Mouse (Mus musculus) hindbrain, embryonic 11.5 days (tissue): ENCODE measurements around the gene Gm49380. TPM values are rescaled to one million over a fixed set of nuclear protein-coding genes. Genes with fewer than 3 reads are reported as not detected.
A peak's percentile ranks its signal among the peaks of the same experiment; 100 is the strongest.

Experiments used
- ATAC-seq: fragments of 200-750 bp; cut with Nextera tagmentation; 2 replicates; pipeline ENCODE4 v1.8.0; 2017; ENCODE audit warnings: mild to moderate bottlenecking, moderate TSS enrichment, moderate library complexity; ENCODE audit not compliant: low FRiP score
- DNase-seq: peaks from one replicate; pipeline ENCODE4 v3.0.0-alpha.2; 2015; ENCODE audit warnings: low spot score
- H3K27ac ChIP-seq: fragments of 300-500 bp; sonication (generic); 2 replicates; pipeline ENCODE4 v1.5.1; 2014; ENCODE audit warnings: mild to moderate bottlenecking, low read depth, low read length
- H3K27me3 ChIP-seq: fragments of 300-500 bp; sonication (generic); 2 replicates; pipeline ENCODE4 v1.6.1; 2014; ENCODE audit warnings: mild to moderate bottlenecking, low read length, moderate library complexity, mixed read lengths; ENCODE audit not compliant: control insufficient read depth, insufficient read depth
- H3K36me3 ChIP-seq: fragments of 300-500 bp; sonication (generic); 2 replicates; pipeline ENCODE4 v1.6.1; 2014; ENCODE audit warnings: mild to moderate bottlenecking, low read length, moderate library complexity, mixed read lengths; ENCODE audit not compliant: control insufficient read depth, insufficient read depth
- H3K4me1 ChIP-seq: fragments of 300-500 bp; sonication (generic); replicated peaks from 2 replicates; pipeline ENCODE4 v1.6.1; 2014; ENCODE audit warnings: low read length, mixed read lengths; ENCODE audit not compliant: control insufficient read depth, insufficient read depth
- H3K4me2 ChIP-seq: fragments of 300-500 bp; sonication (generic); replicated peaks from 2 replicates; pipeline ENCODE4 v1.6.1; 2014; ENCODE audit warnings: mild to moderate bottlenecking, low read depth, low read length
- H3K4me3 ChIP-seq: fragments of 300-500 bp; sonication (generic); 2 replicates; pipeline ENCODE4 v1.5.1; 2014; ENCODE audit warnings: low read depth, low read length
- H3K9ac ChIP-seq: fragments of 300-500 bp; sonication (generic); 2 replicates; pipeline ENCODE4 v1.6.1; 2014; ENCODE audit warnings: low read depth, low read length
- H3K9me3 ChIP-seq: fragments of 300-500 bp; sonication (generic); 2 replicates; pipeline ENCODE4 v1.6.1; 2016; ENCODE audit warnings: low read length; ENCODE audit not compliant: control insufficient read depth
- WGBS: fragments of 180-500 bp; shearing (Covaris S2); extraction: QIAGEN DNeasy Blood & Tissue Kit; methylation state at CpG from one replicate; pipeline ENCODE4 v1.1.7; 2014; 5-methylcytosine and 5-hydroxymethylcytosine counted together
- polyA plus RNA-seq: library from polyadenylated mRNA; unstranded; fragments of >200 nt; fragmentation: Nextera tagmentation; extraction: Ambion mirVana; gene quantifications from 2 replicates; pipeline ENCODE4 v1.2.1, GENCODE M21; 2014

Gene Gm49380
- polyA plus RNA-seq, 1 experiment from 2014 or later: 0.29 TPM

- H3K36me3 ChIP-seq: no peaks in the 10 kb centered on the region
- ATAC-seq (peak; percentile 3; the same call in 1 of the 2 replicates), DNase-seq (no peak)
- H3K27ac ChIP-seq: no peak overlapping the region
- WGBS: 4% methylated on average over 9 of the region's 9 CpGs
- H3K9me3 ChIP-seq: no peaks in the 10 kb centered on the region
- peaks cover 10% of the 10 kb centered on the region for H3K4me1 ChIP-seq
- H3K27me3 ChIP-seq: peaks cover 27% of the 10 kb centered on the region
- peak overlapping the region; percentile 52 for H3K9ac ChIP-seq
- H3K4me3 ChIP-seq: peak overlapping the region; percentile 32
- peak overlapping the region; percentile 69 for H3K4me2 ChIP-seq
Measured at GRCm38 (mm10) chr9:44129633-44130032, 16.3 kb upstream of the Gm49380 start.

- WGBS: 67% methylated on average over 3 of the region's 3 CpGs
- ATAC-seq: no peak
- H3K4me2 ChIP-seq: no peak overlapping the region
- DNase-seq: no peak
- H3K27me3 ChIP-seq: peaks cover 5% of the 10 kb centered on the region; the same call in 1 of the 2 replicates
- no peaks in the 10 kb centered on the region for H3K9me3 ChIP-seq
- no peak overlapping the region for H3K4me3 ChIP-seq
- no peaks in the 10 kb centered on the region for H3K36me3 ChIP-seq
- H3K27ac ChIP-seq: no peak overlapping the region
- H3K4me1 ChIP-seq: peaks cover 6% of the 10 kb centered on the region
- H3K9ac ChIP-seq: no peak overlapping the region
Measured at GRCm38 (mm10) chr9:44127351-44127801, 14.1 kb upstream of the Gm49380 start.

DNA sequence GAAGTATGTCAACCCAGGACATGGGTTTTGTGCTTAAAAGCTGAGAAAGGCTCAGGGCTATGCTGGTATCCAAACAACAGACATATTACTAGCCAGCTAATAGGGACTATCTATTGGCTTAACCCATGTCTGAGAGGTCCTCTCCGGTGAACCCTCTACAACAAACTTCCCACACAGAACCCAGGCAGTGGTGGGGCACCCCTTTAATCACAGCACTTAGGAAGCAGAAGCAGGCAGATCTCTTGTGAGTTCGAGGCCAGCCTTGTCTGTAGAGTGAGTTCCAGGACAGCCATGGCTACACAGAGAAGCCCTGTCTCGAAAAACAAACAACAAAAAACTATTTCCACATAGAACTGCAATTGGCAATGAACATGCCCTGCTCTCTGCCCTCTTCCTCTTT lies 13.4 kb upstream of the Gm49380 start:
- H3K9me3 ChIP-seq: no peaks in the 10 kb centered on the region
- no peak overlapping the region for H3K27ac ChIP-seq
- 0 out of 2 replicates have a peak, but pooled peaks cover 3% of the 10 kb centered on the region for H3K27me3 ChIP-seq
- H3K4me2 ChIP-seq: no peak overlapping the region
- DNase-seq: no peak
- no peak overlapping the region for H3K4me3 ChIP-seq
- ATAC-seq: no peak
- H3K36me3 ChIP-seq: no peaks in the 10 kb centered on the region
- H3K9ac ChIP-seq: no peak overlapping the region
- peaks cover 6% of the 10 kb centered on the region for H3K4me1 ChIP-seq
- 84% methylated on average over 3 of the region's 3 CpGs for WGBS

DNA sequence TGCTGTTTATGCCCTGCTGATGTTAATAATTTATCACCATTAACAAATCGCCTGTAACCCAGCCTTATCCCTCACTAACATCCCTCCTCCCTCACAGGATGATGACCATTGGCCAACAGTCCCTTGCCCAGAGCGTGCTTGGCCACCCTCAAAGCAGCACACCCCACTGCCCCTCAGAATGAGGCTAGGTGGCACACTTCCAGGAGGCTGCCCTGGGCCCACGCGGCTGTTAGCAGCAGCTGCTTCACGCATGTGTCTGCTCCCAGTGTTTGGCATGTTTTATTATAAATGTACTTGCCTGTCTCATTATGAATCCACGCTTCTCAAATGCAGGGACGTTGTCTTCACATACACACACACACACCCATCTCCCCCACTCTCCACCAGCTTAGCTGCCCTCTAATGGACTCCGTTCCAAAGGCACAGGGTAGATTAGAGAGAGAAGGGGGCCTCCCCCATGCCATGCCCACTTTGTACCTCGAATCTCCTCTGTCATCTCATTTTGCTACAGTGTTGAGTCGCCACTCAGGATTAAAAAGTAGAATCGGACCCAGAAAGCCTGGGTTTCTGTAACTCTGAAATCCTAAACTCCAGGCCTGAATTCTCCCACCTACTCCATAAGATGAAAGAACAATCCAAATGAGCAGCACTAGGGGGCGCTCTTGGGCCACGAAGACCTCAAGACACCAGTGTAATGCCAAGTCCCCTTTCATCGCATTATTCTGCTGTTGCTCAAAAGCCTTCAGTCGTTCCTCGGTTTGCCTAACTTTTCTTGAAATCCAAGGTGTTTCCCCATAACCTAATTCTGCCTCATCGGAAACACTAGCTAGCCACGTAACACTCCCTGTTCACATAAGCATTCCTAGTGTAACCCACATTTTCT lies 12.5 kb upstream of the Gm49380 start:
- Histone ChIP-seq H3K27me3 (0 out of 2 replicates have a peak, but pooled peaks cover 3% of the 10 kb centered on the region), H3K36me3 (no peaks in the 10 kb centered on the region), H3K9me3 (no peaks in the 10 kb centered on the region), H3K27ac (no peak overlapping the region), H3K4me2 (no peak overlapping the region), H3K4me3 (no peak overlapping the region), H3K9ac (no peak overlapping the region), H3K4me1 (peaks cover 6% of the 10 kb centered on the region)
- 34% methylated on average over 18 of the region's 18 CpGs for WGBS
- no peak for ATAC-seq
- DNase-seq: peak; percentile 95

- Histone ChIP-seq H3K27ac (no peak overlapping the region), H3K36me3 (no peaks in the 10 kb centered on the region), H3K9ac (no peak overlapping the region), H3K4me3 (no peak overlapping the region), H3K9me3 (no peaks in the 10 kb centered on the region), H3K4me2 (no peak overlapping the region), H3K4me1 (no peaks in the 10 kb centered on the region; the same call in 1 of the 2 replicates), H3K27me3 (0 out of 2 replicates have a peak, but pooled peaks cover 3% of the 10 kb centered on the region)
- ATAC-seq: no peak
- DNase-seq: no peak
- WGBS: 28% methylated on average over 5 of the region's 5 CpGs
Measured at GRCm38 (mm10) chr9:44125026-44125425, 11.7 kb upstream of the Gm49380 start.

DNA sequence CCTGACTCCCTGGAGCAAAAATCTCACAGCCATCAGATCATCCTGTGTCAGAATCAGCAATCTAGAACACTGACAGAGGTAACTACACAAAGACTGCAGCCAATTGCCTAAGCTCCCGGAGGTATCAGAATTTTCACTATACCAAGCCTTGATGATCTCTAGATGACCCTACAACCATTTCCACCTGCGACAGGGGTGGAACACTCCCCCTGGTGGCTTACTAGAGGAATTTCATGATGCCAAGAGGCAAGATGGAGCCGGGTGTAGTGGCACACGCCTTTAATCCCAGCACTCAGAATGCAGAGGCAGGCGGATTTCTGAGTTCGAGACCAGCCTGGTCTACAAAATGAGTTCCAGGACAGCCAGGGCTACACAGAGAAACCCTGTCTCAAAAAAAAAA lies 11.0 kb upstream of the Gm49380 start:
- H3K36me3 ChIP-seq: no peaks in the 10 kb centered on the region
- H3K27ac ChIP-seq: no peak overlapping the region
- no peak for DNase-seq
- no peak overlapping the region for H3K4me2 ChIP-seq
- 0 out of 2 replicates have a peak, but pooled peaks cover 1% of the 10 kb centered on the region for H3K27me3 ChIP-seq
- no peaks in the 10 kb centered on the region; the same call in 1 of the 2 replicates for H3K4me1 ChIP-seq
- WGBS: 73% methylated on average over 6 of the region's 6 CpGs
- ATAC-seq: no peak
- H3K4me3 ChIP-seq: no peak overlapping the region
- no peak overlapping the region for H3K9ac ChIP-seq
- no peaks in the 10 kb centered on the region for H3K9me3 ChIP-seq

DNA sequence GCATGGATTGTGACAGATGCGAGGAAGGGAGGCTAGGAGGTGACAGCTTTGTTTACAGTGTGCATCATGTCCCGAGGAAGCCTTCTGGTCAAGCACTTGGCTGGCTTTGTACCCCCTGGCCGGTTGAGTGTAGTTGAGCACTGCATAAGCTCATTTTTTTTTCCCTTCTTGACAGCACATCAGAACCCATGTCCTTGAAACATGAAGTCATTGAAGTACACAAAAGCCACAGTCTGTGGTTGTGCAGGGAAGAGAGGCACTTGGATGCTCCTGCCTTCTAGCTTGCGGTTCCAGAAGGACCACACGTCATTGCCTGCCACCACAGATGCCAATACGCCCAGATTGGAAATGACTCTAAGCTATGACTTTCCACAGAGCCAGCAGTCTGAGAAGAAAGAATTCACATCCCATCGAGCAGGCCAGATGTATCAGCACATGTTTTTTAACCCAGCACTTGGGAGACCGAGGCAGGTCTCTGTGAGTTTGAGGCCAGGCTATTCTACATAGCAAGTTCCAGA lies 6.7 kb upstream of the Gm49380 start:
- Histone ChIP-seq H3K27ac (no peak overlapping the region), H3K36me3 (no peaks in the 10 kb centered on the region), H3K27me3 (no peaks in the 10 kb centered on the region), H3K9ac (no peak overlapping the region), H3K4me3 (no peak overlapping the region), H3K9me3 (no peaks in the 10 kb centered on the region), H3K4me2 (no peak overlapping the region), H3K4me1 (no peaks in the 10 kb centered on the region)
- ATAC-seq (no peak), DNase-seq (no peak)
- 83% methylated on average over 8 of the region's 8 CpGs for WGBS

- 44% methylated on average over 5 of the region's 5 CpGs for WGBS
- Histone ChIP-seq H3K9ac (no peak overlapping the region), H3K36me3 (no peaks in the 10 kb centered on the region), H3K27me3 (no peaks in the 10 kb centered on the region), H3K4me1 (no peaks in the 10 kb centered on the region), H3K27ac (no peak overlapping the region), H3K4me2 (no peak overlapping the region), H3K4me3 (no peak overlapping the region), H3K9me3 (no peaks in the 10 kb centered on the region)
- no peak for DNase-seq
- ATAC-seq: no peak
Measured at GRCm38 (mm10) chr9:44119011-44119410, 5.7 kb upstream of the Gm49380 start.
